ENCODE assay signal across 22 mouse cellular contexts in the genomic region with DNA sequence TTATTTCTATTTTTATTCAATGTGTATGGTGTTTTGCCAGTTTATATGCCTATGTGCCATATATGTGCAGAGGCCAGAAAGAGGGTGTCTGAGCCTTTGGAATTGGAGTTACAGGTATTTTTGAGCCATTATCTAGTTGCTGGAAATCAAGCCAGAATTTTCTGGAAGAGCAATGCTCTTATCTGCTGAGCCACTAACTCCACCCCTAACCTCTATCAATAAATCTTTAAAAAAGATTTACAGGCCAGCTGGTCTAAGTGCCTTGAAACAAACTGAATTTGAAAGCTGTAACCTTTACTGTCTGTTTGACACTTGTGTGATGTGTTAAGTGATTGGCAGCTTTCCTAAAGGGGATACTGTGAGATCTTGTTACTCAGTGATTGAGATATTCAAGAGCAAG.
"Had no signal": no experiment of that assay in that cellular context is flagged by ENCODE, and none has a peak within 500 bp of the region (broad histone marks: within the 10 kb centered on the region; RNA-seq: fewer than 3 reads in every experiment).

No protein-coding gene starts in this region.

- H3K4me2 ChIP-seq: heart, embryonic 11.5 days; heart, embryonic 12.5 days; heart, embryonic 13.5 days; heart, embryonic 15.5 days; hindbrain, embryonic 12.5 days; hindbrain, embryonic 13.5 days; hindbrain, embryonic 14.5 days; hindbrain, embryonic 15.5 days; intestine, embryonic 15.5 days; kidney, embryonic 15.5 days had no signal

- H3K27ac ChIP-seq: heart, embryonic 10.5 days; heart, embryonic 13.5 days; heart, embryonic 15.5 days; hindbrain, embryonic 10.5 days; hindbrain, embryonic 12.5 days; hindbrain, embryonic 13.5 days; hindbrain, embryonic 14.5 days; hindbrain, embryonic 15.5 days; intestine, embryonic 15.5 days; kidney, embryonic 15.5 days; kidney, postnatal 0 days; layer of hippocampus, adult 2 months had no signal

- H3K9ac ChIP-seq: heart, embryonic 12.5 days; heart, embryonic 13.5 days; heart, embryonic 15.5 days; hindbrain, embryonic 12.5 days; hindbrain, embryonic 13.5 days; hindbrain, embryonic 14.5 days; hindbrain, embryonic 15.5 days; intestine, embryonic 15.5 days; kidney, embryonic 15.5 days had no signal

- H3K27me3 ChIP-seq: heart, embryonic 12.5 days; heart, embryonic 13.5 days; heart, embryonic 15.5 days; hindbrain, embryonic 12.5 days; hindbrain, embryonic 13.5 days; hindbrain, embryonic 15.5 days; intestine, embryonic 15.5 days; kidney, embryonic 15.5 days had no signal

- ATAC-seq: hindbrain, embryonic 16.5 days; inflammation-experienced regulatory T-cells, adult 6 months; intestine, embryonic 15.5 days; intestine, embryonic 16.5 days; intestine, postnatal 0 days had no signal

- H3K9me3 ChIP-seq: heart, embryonic 10.5 days; heart, embryonic 12.5 days; heart, embryonic 15.5 days; hindbrain, embryonic 12.5 days; hindbrain, embryonic 13.5 days; hindbrain, embryonic 15.5 days; intestine, embryonic 15.5 days had no signal

- H3K4me3 ChIP-seq: heart, embryonic 10.5 days; heart, embryonic 12.5 days; heart, embryonic 13.5 days; heart, embryonic 15.5 days; hindbrain, embryonic 10.5 days; hindbrain, embryonic 12.5 days; hindbrain, embryonic 13.5 days; hindbrain, embryonic 15.5 days; intestine, embryonic 15.5 days; kidney, embryonic 15.5 days; layer of hippocampus, adult 2 months had no signal

- DNase-seq: kidney, adult 11 months; kidney, adult 9 months; layer of hippocampus, adult 9-11 months; layer of hippocampus, postnatal 36 days had no signal

- H3K4me1 ChIP-seq: heart, embryonic 10.5 days; hindbrain, embryonic 10.5 days; hindbrain, embryonic 12.5 days; hindbrain, embryonic 13.5 days; hindbrain, embryonic 15.5 days; intestine, embryonic 15.5 days; kidney, embryonic 15.5 days had no signal
